Mouse (Mus musculus) heart, postnatal 0 days (tissue): ENCODE data around the gene Samd1. TPM values are rescaled to one million over a fixed set of nuclear protein-coding genes. Genes with fewer than 3 reads are reported as not detected.
A peak's percentile ranks its signal among the peaks of the same experiment; 100 is the strongest.

ENCODE experiments used
- ATAC-seq: fragments of 200-750 bp; cut with Nextera tagmentation; 2 replicates; pipeline ENCODE4 v1.8.0; 2017; ENCODE audit warnings: low read depth, moderate number of reproducible peaks, moderate library complexity; ENCODE audit not compliant: insufficient read depth
- DNase-seq: peaks from one replicate; pipeline ENCODE4 v3.0.0-alpha.2; 2016; ENCODE audit warnings: low spot score
- H3K27ac ChIP-seq: fragments of 300-500 bp; sonication (generic); 2 replicates; pipeline ENCODE4 v1.5.1; 2014; ENCODE audit warnings: low read depth, mild to moderate bottlenecking
- H3K27me3 ChIP-seq: fragments of 300-500 bp; sonication (generic); 2 replicates; pipeline ENCODE4 v1.6.1; 2014; ENCODE audit warnings: low read length, mixed read lengths; ENCODE audit not compliant: control insufficient read depth, insufficient read depth
- H3K36me3 ChIP-seq: fragments of 300-500 bp; sonication (generic); replicated peaks from 2 replicates; pipeline ENCODE4 v1.6.1; 2014; ENCODE audit warnings: low read length, mixed read lengths; ENCODE audit not compliant: control insufficient read depth, insufficient read depth
- H3K4me1 ChIP-seq: fragments of 300-500 bp; sonication (generic); 2 replicates; pipeline ENCODE4 v1.6.1; 2014; ENCODE audit warnings: antibody characterized with exemption; ENCODE audit not compliant: control insufficient read depth, insufficient read depth
- H3K4me2 ChIP-seq: fragments of 300-500 bp; sonication (generic); 2 replicates; pipeline ENCODE4 v1.6.1; 2014; ENCODE audit warnings: low read depth, mild to moderate bottlenecking, low read length, moderate library complexity
- H3K4me3 ChIP-seq: fragments of 300-500 bp; sonication (generic); 2 replicates; pipeline ENCODE4 v1.5.1; 2014; ENCODE audit warnings: low read depth, low read length
- H3K9ac ChIP-seq: fragments of 300-500 bp; sonication (generic); replicated peaks from 2 replicates; pipeline ENCODE4 v1.6.1; 2014; ENCODE audit warnings: low read depth, low read length, mixed read lengths
- H3K9me3 ChIP-seq: fragments of 300-500 bp; sonication (generic); replicated peaks from 2 replicates; pipeline ENCODE4 v1.6.1; 2016; ENCODE audit warnings: low read length; ENCODE audit not compliant: control insufficient read depth
- CTCF ChIP-seq: IDR thresholded peaks from 2 replicates; pipeline ENCODE4 v1.5.1; 2016; ENCODE audit warnings: antibody characterized with exemption, control low read depth, low read depth
- EP300 ChIP-seq: IDR thresholded peaks from 2 replicates; pipeline ENCODE4 v1.6.1; 2016; ENCODE audit warnings: antibody characterized with exemption, low read depth
- WGBS: fragments of 180-500 bp; shearing (Covaris S2); extraction: QIAGEN DNeasy Blood & Tissue Kit; methylation state at CpG from one replicate; pipeline ENCODE4 v1.1.7; 2014; 5-methylcytosine and 5-hydroxymethylcytosine counted together
- polyA plus RNA-seq: library from polyadenylated mRNA; unstranded; fragments of >200 nt; fragmentation: Nextera tagmentation; extraction: Ambion mirVana; gene quantifications from 2 replicates; pipeline ENCODE4 v1.2.1, GENCODE M21; 2015
- total RNA-seq: library from RNA; depleted of rRNA; stranded (reverse); fragments of >200 nt; gene quantifications from 2 replicates; pipeline ENCODE4 v1.2.3, GENCODE M21; 2014; ENCODE audit warnings: low replicate concordance

Gene Samd1
- total and polyA plus RNA-seq, 2 experiments from 2014 or later = 3.7 to 46.3 TPM

DNA sequence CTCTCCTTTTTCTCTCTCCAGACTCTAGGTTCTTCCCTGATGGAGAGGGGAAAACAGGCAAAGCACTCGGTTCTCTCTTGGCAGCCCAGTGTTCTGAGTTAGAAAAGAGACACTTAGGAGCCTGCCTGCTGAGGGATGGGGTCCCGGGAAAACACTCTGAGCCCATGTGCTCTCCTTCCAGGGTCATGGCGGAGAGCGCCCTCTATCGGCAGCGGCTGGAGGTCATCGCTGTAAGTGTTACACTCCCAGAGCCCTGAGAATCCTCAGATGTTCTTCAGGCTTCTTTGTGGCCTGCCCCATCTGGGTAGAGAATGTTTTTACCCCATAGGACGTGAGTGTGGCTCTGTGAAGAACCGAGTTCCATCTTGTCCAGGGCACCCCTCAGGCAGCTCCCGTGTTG is 26.7 kb downstream of the Samd1 start:
- Histone ChIP-seq H3K4me3 (no peak overlapping the region), H3K4me1 (peaks cover 37% of the 10 kb centered on the region), H3K36me3 (no peaks in the 10 kb centered on the region), H3K27me3 (peaks cover 33% of the 10 kb centered on the region), H3K4me2 (no peak overlapping the region), H3K9me3 (no peaks in the 10 kb centered on the region), H3K27ac (no peak overlapping the region), H3K9ac (no peak overlapping the region)
- TF ChIP-seq CTCF (peak; percentile 55), EP300 (no peak)
- WGBS = 22% methylated on average over 10 of the region's 10 CpGs
- ATAC-seq (no peak), DNase-seq (no peak)

DNA sequence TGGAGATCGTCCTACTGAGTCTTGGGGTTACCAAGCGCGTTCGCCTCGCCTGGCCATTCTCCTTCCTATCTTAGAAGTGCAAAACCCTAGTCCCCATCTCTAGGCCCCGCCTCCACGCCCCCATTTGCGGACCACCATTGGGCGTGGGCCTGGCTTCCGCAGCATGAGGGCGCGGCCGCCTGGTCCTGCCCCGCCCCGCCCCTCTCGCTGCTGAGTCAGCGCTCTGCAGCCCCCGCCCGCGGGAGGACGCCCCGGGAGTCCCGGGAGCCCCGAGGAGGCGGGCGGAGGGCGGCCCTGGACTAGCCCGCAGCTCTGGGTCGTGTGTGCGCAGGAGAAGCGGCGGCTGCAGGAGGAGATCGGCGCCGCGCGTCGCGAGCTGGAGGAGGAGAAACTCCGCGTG is 28.4 kb downstream of the Samd1 start:
- Histone ChIP-seq H3K9me3 (no peaks in the 10 kb centered on the region), H3K9ac (peak overlapping the region; percentile 20; the same call in 1 of the 2 replicates), H3K27ac (no peak overlapping the region), H3K36me3 (no peaks in the 10 kb centered on the region), H3K4me3 (peak overlapping the region; percentile 48), H3K4me2 (peak overlapping the region; percentile 77), H3K4me1 (peaks cover 37% of the 10 kb centered on the region), H3K27me3 (peaks cover 33% of the 10 kb centered on the region)
- TF ChIP-seq CTCF = no peak
- no peak for TF ChIP-seq EP300
- DNase-seq = no peak
- WGBS = 1% methylated on average over 41 of the region's 41 CpGs
- peak; percentile 37 for ATAC-seq

DNA sequence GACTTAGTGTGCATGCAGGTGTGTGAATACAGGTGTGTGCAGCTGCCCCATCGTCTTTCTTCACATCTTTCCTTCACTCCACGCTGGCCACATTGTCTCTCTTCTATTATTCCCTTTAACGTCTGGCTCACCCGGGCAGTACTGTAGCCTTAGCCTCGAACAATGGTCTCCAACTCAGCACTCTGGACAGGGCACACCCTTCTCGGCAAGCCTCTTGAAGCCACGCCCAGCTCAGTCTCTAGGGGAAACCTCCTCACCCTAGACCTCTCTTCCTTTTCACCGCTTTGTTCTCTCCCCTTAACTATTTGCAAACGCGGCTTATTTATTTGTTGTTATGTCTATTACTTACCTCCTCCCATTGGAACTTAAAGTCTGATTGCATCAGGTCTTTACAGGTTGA is 30.0 kb downstream of the Samd1 start:
- no peak overlapping the region for H3K9ac ChIP-seq
- DNase-seq (no peak), ATAC-seq (no peak)
- peaks cover 28% of the 10 kb centered on the region for H3K27me3 ChIP-seq
- WGBS = 13% methylated on average over 10 of the region's 10 CpGs
- H3K27ac ChIP-seq = no peak overlapping the region
- H3K4me1 ChIP-seq = peaks cover 24% of the 10 kb centered on the region
- H3K36me3 ChIP-seq = no peaks in the 10 kb centered on the region
- no peaks in the 10 kb centered on the region for H3K9me3 ChIP-seq
- H3K4me2 ChIP-seq = no peak overlapping the region
- H3K4me3 ChIP-seq = no peak overlapping the region
- TF ChIP-seq EP300 = no peak

DNA sequence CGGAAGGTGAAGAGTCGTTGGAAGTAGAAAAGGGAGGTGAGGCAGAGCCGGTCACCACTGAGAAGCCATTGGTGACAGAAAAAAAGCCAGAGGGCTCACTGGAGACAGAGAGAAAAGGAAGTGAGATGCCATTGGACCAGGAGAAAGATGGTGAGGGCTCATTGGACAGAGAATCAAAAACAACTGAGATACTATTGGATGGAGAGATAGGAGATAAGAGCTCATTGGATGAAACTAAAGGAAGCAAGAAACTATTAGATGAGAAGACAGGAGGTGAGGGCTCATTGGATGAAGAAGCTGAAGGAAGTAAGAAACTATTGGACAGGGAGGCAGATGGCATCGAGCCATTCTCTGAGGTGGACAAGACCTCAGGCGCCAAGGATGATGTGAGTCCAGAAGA is 31.8 kb downstream of the Samd1 start:
- no peaks in the 10 kb centered on the region for H3K9me3 ChIP-seq
- WGBS = 75% methylated on average over 5 of the region's 5 CpGs
- H3K36me3 ChIP-seq = no peaks in the 10 kb centered on the region
- H3K4me1 ChIP-seq = peaks cover 8% of the 10 kb centered on the region; the same call in 1 of the 2 replicates
- no peak overlapping the region for H3K27ac ChIP-seq
- no peak overlapping the region for H3K4me3 ChIP-seq
- H3K27me3 ChIP-seq = peaks cover 28% of the 10 kb centered on the region
- DNase-seq = no peak
- no peak for ATAC-seq
- TF ChIP-seq CTCF (no peak), EP300 (no peak)
- H3K4me2 ChIP-seq = no peak overlapping the region
- no peak overlapping the region for H3K9ac ChIP-seq

DNA sequence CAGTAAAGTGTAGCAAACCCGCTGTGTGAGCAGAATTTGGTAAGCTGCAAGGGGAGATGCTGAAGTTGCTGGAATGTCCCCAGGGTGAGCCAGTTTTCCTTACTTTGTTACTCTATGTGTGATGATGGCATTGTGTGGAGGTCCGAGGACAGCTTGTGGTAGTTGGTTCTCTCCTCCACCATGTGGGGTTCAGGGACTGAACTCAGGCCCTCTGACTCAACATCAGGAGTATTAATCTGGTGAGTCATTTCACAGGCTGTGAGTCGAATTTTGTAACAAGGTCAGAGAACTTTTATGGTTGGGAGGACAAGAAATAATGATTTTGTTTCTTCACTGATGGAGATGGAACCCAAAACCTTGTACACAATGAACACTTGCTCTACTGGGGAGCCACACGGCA is 35.3 kb downstream of the Samd1 start:
- Histone ChIP-seq H3K9ac (no peak overlapping the region), H3K4me1 (no peaks in the 10 kb centered on the region), H3K36me3 (no peaks in the 10 kb centered on the region), H3K9me3 (no peaks in the 10 kb centered on the region), H3K4me2 (no peak overlapping the region), H3K4me3 (no peak overlapping the region), H3K27me3 (peaks cover 4% of the 10 kb centered on the region; the same call in 1 of the 2 replicates), H3K27ac (no peak overlapping the region)
- DNase-seq (no peak), ATAC-seq (no peak)
- WGBS = 78% methylated on average over 4 of the region's 4 CpGs
- TF ChIP-seq EP300 = no peak
- no peak for TF ChIP-seq CTCF

DNA sequence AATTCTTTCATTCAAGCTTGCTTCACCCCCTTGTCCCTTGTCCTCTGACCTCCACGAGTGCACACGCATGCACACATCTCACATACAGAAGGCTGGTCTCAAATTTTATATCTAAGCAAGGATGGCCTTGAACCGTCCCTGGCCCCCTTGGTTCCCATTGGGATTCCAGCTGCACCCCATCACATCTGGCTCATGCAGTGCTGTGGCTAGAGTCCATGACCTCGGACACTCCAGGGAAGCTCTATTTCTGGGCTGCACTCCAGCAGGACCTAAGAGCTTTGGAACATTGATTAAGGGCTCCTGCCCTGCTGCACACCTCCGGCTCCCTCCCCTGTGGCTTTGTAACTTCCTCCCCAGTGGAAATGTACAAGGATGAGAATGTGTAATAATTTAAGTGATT is 40.5 kb downstream of the Samd1 start:
- DNase-seq (no peak), ATAC-seq (no peak)
- Histone ChIP-seq H3K27ac (no peak overlapping the region), H3K9ac (no peak overlapping the region), H3K27me3 (peaks cover 3% of the 10 kb centered on the region), H3K4me2 (no peak overlapping the region), H3K4me1 (peaks cover 15% of the 10 kb centered on the region), H3K9me3 (no peaks in the 10 kb centered on the region), H3K4me3 (no peak overlapping the region), H3K36me3 (no peaks in the 10 kb centered on the region)
- no peak for TF ChIP-seq EP300
- no peak for TF ChIP-seq CTCF
- WGBS = 39% methylated on average over 5 of the region's 5 CpGs
